Mouse (Mus musculus): ENCODE results near the gene Ltbp2. TPM values are rescaled to one million over a fixed set of nuclear protein-coding genes. Genes with fewer than 3 reads are reported as not detected.

Ltbp2 gene
- total and polyA plus RNA-seq, 2 experiments from 2014 or later = 1.1 to 8.1 TPM

DNA sequence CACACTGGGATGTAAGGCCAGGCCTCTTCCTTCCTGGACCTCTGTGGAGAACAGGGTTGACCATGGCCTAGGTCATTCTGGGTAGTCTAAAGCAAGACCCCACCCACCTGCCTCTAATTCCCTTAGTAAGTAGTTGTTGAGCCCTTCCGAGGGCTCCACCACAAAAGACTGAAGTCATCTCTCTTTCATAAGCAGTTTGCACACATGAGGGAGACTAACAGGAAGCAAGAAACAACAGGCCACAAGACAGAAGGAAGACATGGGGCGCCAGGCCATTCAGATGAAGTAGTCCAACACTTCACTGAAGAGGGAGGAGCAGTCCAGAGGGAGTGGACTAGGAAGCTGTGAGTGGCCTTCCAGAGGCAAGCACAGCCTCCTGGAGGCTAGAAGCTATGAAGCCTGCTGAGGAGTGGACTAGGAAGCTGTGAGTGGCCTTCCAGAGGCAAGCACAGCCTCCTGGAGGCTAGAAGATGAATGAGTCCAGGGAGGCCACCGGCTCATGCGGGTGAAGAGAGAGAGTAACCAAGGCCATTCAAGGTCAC lies 21.2 kb downstream of the Ltbp2 start:
- no peak overlapping the region for H3K9ac ChIP-seq (replicated peaks; ENCODE audit: low read depth, low read length)
- no peaks in the 10 kb centered on the region for H3K36me3 ChIP-seq (replicated peaks; ENCODE audit: control insufficient read depth, insufficient read depth, low read length)
- H3K27ac ChIP-seq (ENCODE audit: low read depth) = no peak overlapping the region
- DNase-seq (ENCODE audit: low spot score) (no peak), ATAC-seq (ENCODE audit: insufficient read depth, low read depth) (no peak)
- TF ChIP-seq CTCF (IDR thresholded peaks at IDR 0.05; ENCODE audit: low read depth) (no peak), EP300 (IDR thresholded peaks at IDR 0.05; ENCODE audit: low read depth) (no peak)
- H3K4me3 ChIP-seq (ENCODE audit: low read depth, low read length) = no peak overlapping the region
- WGBS = 76% methylated on average over 4 of the region's 4 CpGs
- peaks cover 23% of the 10 kb centered on the region for H3K27me3 ChIP-seq (ENCODE audit: control insufficient read depth, insufficient read depth, low read length)
- no peaks in the 10 kb centered on the region for H3K9me3 ChIP-seq (replicated peaks; ENCODE audit: control insufficient read depth, low read length)
- no peak overlapping the region for H3K4me2 ChIP-seq (ENCODE audit: low read depth, low read length)
- no peaks in the 10 kb centered on the region for H3K4me1 ChIP-seq (ENCODE audit: control insufficient read depth, insufficient read depth)

DNA sequence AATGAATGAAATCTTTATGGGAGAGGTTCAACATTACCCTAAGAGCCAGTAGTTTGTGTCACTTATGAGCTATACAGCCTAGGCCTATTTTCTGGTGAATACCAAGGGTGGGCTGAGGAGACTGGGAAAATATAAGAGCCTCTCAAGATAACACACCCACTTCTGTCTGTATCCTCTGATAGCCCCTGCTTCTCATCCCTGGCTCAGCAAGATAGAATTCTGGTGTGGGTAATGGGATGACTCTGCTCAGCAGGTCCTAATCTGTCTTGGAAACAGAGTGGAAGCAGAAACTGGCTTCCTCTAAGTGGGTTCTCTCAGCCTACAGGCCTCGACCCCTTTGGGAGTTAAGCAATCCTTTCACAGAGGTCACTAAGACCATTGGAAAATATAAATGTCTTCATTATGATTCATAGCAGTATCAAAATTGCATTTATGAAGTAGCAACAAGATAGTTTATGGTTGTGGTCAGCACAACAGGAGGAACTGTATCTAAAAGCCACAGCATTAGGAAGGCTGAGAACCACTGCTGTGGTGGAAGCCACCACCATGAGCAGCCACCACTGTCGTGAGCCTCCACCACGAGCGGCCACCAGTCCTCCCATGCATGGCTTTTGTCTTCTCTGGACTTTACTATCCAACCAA lies 21.8 kb downstream of the Ltbp2 start:
- H3K4me1 ChIP-seq (ENCODE audit: control insufficient read depth, insufficient read depth) = no peaks in the 10 kb centered on the region
- no peak overlapping the region for H3K9ac ChIP-seq (replicated peaks; ENCODE audit: low read depth, low read length)
- TF ChIP-seq CTCF (IDR thresholded peaks at IDR 0.05; ENCODE audit: low read depth) = no peak
- TF ChIP-seq EP300 (IDR thresholded peaks at IDR 0.05; ENCODE audit: low read depth) = no peak
- H3K4me3 ChIP-seq (ENCODE audit: low read depth, low read length) = no peak overlapping the region
- H3K27ac ChIP-seq (ENCODE audit: low read depth) = no peak overlapping the region
- no peak for ATAC-seq (ENCODE audit: insufficient read depth, low read depth)
- no peaks in the 10 kb centered on the region for H3K36me3 ChIP-seq (replicated peaks; ENCODE audit: control insufficient read depth, insufficient read depth, low read length)
- H3K27me3 ChIP-seq (ENCODE audit: control insufficient read depth, insufficient read depth, low read length) = peaks cover 30% of the 10 kb centered on the region
- no peak overlapping the region for H3K4me2 ChIP-seq (ENCODE audit: low read depth, low read length)
- H3K9me3 ChIP-seq (replicated peaks; ENCODE audit: control insufficient read depth, low read length) = no peaks in the 10 kb centered on the region
- 87% methylated on average over 4 of the region's 4 CpGs for WGBS
- DNase-seq (ENCODE audit: low spot score) = no peak

DNA sequence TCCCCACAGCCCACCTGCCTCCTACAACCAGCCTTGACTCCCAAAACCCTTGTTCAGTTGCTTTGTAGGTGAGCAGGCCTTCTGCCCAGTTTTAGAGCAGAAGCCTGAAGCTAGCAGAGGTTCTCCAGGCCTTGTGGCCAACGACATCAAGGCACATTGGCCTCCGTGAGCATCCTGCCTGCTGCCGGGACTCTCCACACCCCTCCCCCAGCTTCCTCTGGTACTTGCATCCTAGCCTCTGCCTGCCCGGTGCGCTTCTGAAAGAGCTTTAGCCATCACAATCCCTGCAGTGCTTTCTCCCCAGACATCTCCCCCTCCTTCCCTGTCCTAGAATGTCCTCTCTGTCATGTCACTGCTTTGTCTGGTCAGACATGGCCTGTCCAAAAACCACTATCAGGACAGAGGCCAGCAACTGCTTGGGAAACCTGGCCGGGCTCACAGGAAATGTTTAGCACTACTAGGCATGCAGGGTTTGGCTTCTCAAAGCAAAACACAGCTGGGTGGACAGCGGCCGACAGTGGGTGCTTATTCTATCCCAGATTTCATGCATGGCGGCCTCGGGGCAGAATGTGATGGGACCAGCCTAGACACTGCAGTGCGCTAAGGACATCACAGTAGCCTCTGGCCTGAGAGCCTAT lies 24.8 kb downstream of the Ltbp2 start:
- Histone ChIP-seq H3K4me1 (ENCODE audit: control insufficient read depth, insufficient read depth) (no peaks in the 10 kb centered on the region), H3K27ac (ENCODE audit: low read depth) (no peak overlapping the region), H3K27me3 (ENCODE audit: control insufficient read depth, insufficient read depth, low read length) (peaks cover 45% of the 10 kb centered on the region), H3K9me3 (replicated peaks; ENCODE audit: control insufficient read depth, low read length) (no peaks in the 10 kb centered on the region), H3K4me2 (ENCODE audit: low read depth, low read length) (no peak overlapping the region), H3K9ac (replicated peaks; ENCODE audit: low read depth, low read length) (no peak overlapping the region), H3K36me3 (replicated peaks; ENCODE audit: control insufficient read depth, insufficient read depth, low read length) (no peaks in the 10 kb centered on the region), H3K4me3 (ENCODE audit: low read depth, low read length) (no peak overlapping the region)
- TF ChIP-seq CTCF (IDR thresholded peaks at IDR 0.05; ENCODE audit: low read depth) (no peak), EP300 (IDR thresholded peaks at IDR 0.05; ENCODE audit: low read depth) (no peak)
- ATAC-seq (ENCODE audit: insufficient read depth, low read depth) = peak; percentile 49; the same call in 1 of the 2 replicates
- no peak for DNase-seq (ENCODE audit: low spot score)
- 45% methylated on average over 11 of the region's 11 CpGs for WGBS

DNA sequence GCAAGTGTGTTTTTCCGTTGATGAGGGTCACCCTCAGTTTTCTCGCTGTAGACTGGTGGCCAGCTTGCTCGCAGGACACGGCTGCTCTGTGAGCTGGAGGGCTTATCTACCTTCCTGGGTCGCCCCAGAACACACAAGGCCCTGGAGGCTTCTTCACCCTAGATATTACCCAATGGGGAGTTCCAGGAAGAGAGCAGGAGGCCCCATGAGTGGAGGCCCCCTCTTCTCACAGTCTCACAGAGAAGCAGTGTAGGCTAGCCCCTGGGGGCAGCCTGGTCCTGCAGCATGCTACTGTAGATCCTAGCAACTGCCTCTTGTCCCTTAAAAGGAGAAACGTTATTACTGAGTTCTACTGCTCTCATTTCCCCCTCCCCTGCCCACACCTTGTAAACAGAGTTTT lies 28.4 kb downstream of the Ltbp2 start:
- no peaks in the 10 kb centered on the region for H3K36me3 ChIP-seq (replicated peaks; ENCODE audit: control insufficient read depth, insufficient read depth, low read length)
- no peak for DNase-seq (ENCODE audit: low spot score)
- no peak overlapping the region for H3K4me3 ChIP-seq (ENCODE audit: low read depth, low read length)
- peaks cover 59% of the 10 kb centered on the region for H3K27me3 ChIP-seq (ENCODE audit: control insufficient read depth, insufficient read depth, low read length)
- 51% methylated on average over 6 of the region's 6 CpGs for WGBS
- no peak overlapping the region for H3K4me2 ChIP-seq (ENCODE audit: low read depth, low read length)
- H3K9ac ChIP-seq (replicated peaks; ENCODE audit: low read depth, low read length) = no peak overlapping the region
- H3K9me3 ChIP-seq (replicated peaks; ENCODE audit: control insufficient read depth, low read length) = no peaks in the 10 kb centered on the region
- ATAC-seq (ENCODE audit: insufficient read depth, low read depth) = no peak
- no peaks in the 10 kb centered on the region for H3K4me1 ChIP-seq (ENCODE audit: control insufficient read depth, insufficient read depth)
- no peak for TF ChIP-seq EP300 (IDR thresholded peaks at IDR 0.05; ENCODE audit: low read depth)
- TF ChIP-seq CTCF (IDR thresholded peaks at IDR 0.05; ENCODE audit: low read depth) = no peak
- H3K27ac ChIP-seq (ENCODE audit: low read depth) = no peak overlapping the region

DNA sequence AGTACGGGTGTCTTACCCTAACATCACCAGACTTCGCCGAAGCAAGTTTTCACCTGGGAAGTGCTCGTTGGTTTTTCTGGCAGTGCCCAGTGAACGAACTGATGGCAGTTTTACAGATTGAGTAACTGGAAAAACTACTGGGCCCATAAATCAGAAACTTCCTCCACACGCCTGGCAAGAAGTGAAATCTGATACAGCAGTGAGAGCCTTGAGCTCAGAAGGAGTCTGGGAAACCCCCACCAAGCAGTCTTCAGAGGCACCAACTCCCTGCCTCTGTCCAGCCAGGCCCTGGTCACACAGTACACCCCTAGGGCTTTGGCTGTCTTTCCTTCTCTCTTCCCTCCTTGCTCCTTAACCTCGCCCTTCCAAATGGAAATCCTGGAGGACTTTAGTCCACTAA lies 28.9 kb downstream of the Ltbp2 start:
- H3K4me1 ChIP-seq (ENCODE audit: control insufficient read depth, insufficient read depth) = no peaks in the 10 kb centered on the region
- DNase-seq (ENCODE audit: low spot score) (no peak), ATAC-seq (ENCODE audit: insufficient read depth, low read depth) (no peak)
- no peaks in the 10 kb centered on the region for H3K36me3 ChIP-seq (replicated peaks; ENCODE audit: control insufficient read depth, insufficient read depth, low read length)
- H3K9ac ChIP-seq (replicated peaks; ENCODE audit: low read depth, low read length) = no peak overlapping the region
- no peak overlapping the region for H3K27ac ChIP-seq (ENCODE audit: low read depth)
- no peak overlapping the region for H3K4me2 ChIP-seq (ENCODE audit: low read depth, low read length)
- WGBS = 60% methylated on average over 7 of the region's 7 CpGs
- TF ChIP-seq EP300 (IDR thresholded peaks at IDR 0.05; ENCODE audit: low read depth) (no peak), CTCF (IDR thresholded peaks at IDR 0.05; ENCODE audit: low read depth) (no peak)
- H3K9me3 ChIP-seq (replicated peaks; ENCODE audit: control insufficient read depth, low read length) = no peaks in the 10 kb centered on the region
- H3K27me3 ChIP-seq (ENCODE audit: control insufficient read depth, insufficient read depth, low read length) = peaks cover 62% of the 10 kb centered on the region
- no peak overlapping the region for H3K4me3 ChIP-seq (ENCODE audit: low read depth, low read length)
